Mouse (Mus musculus): ENCODE measurements around the gene P2rx6. TPM values are rescaled to one million over a fixed set of nuclear protein-coding genes. Genes with fewer than 3 reads are reported as not detected.
A peak's percentile ranks its signal among the peaks of the same experiment; 100 is the strongest.

P2rx6 gene
- polyA plus RNA-seq, 1 experiment from 2014 or later, result 3.3 TPM

GRCm38 (mm10) chr16:17557947-17558480, 3.7 kb upstream of the P2rx6 start:
- Histone ChIP-seq H3K4me2 (replicated peaks; ENCODE audit: low read depth, low read length) (peak overlapping the region; percentile 19), H3K4me1 (ENCODE audit: insufficient read depth, low read depth, low read length) (peaks cover 4% of the 10 kb centered on the region; the same call in 1 of the 2 replicates), H3K9ac (replicated peaks; ENCODE audit: low read depth) (no peak overlapping the region), H3K9me3 (ENCODE audit: low read length) (no peaks in the 10 kb centered on the region), H3K27me3 (replicated peaks; ENCODE audit: insufficient read depth, low read length) (0 out of 2 replicates have a peak, but pooled peaks cover 4% of the 10 kb centered on the region), H3K27ac (ENCODE audit: low read length) (no peak overlapping the region), H3K4me3 (ENCODE audit: low read depth, low read length) (no peak overlapping the region), H3K36me3 (ENCODE audit: insufficient read depth, low read length) (no peaks in the 10 kb centered on the region)
- ATAC-seq (no peak), DNase-seq (ENCODE audit: low spot score) (peak; percentile 79)
- TF ChIP-seq CTCF (IDR thresholded peaks at IDR 0.05), result peak; percentile 99
- TF ChIP-seq EP300 (IDR thresholded peaks at IDR 0.05), result no peak
- WGBS, result 4% methylated on average over 5 of the region's 5 CpGs

- Histone ChIP-seq H3K4me3 (ENCODE audit: low read depth, low read length) (no peak overlapping the region), H3K4me1 (ENCODE audit: insufficient read depth, low read depth, low read length) (peaks cover 4% of the 10 kb centered on the region; the same call in 1 of the 2 replicates), H3K9me3 (ENCODE audit: low read length) (no peaks in the 10 kb centered on the region), H3K4me2 (replicated peaks; ENCODE audit: low read depth, low read length) (peak overlapping the region; percentile 19; the same call in 1 of the 2 replicates), H3K36me3 (ENCODE audit: insufficient read depth, low read length) (no peaks in the 10 kb centered on the region), H3K27ac (ENCODE audit: low read length) (no peak overlapping the region), H3K9ac (replicated peaks; ENCODE audit: low read depth) (no peak overlapping the region), H3K27me3 (replicated peaks; ENCODE audit: insufficient read depth, low read length) (0 out of 2 replicates have a peak, but pooled peaks cover 4% of the 10 kb centered on the region)
- 0% methylated on average over 5 of the region's 5 CpGs for WGBS
- no peak for ATAC-seq
- peak; percentile 47 for DNase-seq (ENCODE audit: low spot score)
- TF ChIP-seq EP300 (IDR thresholded peaks at IDR 0.05) (no peak), CTCF (IDR thresholded peaks at IDR 0.05) (no peak)
Measured at GRCm38 (mm10) chr16:17558811-17559210, 2.9 kb upstream of the P2rx6 start.

- Histone ChIP-seq H3K27me3 (replicated peaks; ENCODE audit: insufficient read depth, low read length) (0 out of 2 replicates have a peak, but pooled peaks cover 4% of the 10 kb centered on the region), H3K4me3 (ENCODE audit: low read depth, low read length) (no peak overlapping the region), H3K36me3 (ENCODE audit: insufficient read depth, low read length) (no peaks in the 10 kb centered on the region), H3K4me1 (ENCODE audit: insufficient read depth, low read depth, low read length) (peaks cover 4% of the 10 kb centered on the region; the same call in 1 of the 2 replicates), H3K9me3 (ENCODE audit: low read length) (no peaks in the 10 kb centered on the region), H3K27ac (ENCODE audit: low read length) (no peak overlapping the region), H3K9ac (replicated peaks; ENCODE audit: low read depth) (no peak overlapping the region), H3K4me2 (replicated peaks; ENCODE audit: low read depth, low read length) (no peak overlapping the region; the same call in 1 of the 2 replicates)
- 68% methylated on average over 9 of the region's 9 CpGs for WGBS
- ATAC-seq (no peak), DNase-seq (ENCODE audit: low spot score) (no peak)
- TF ChIP-seq CTCF (IDR thresholded peaks at IDR 0.05), result no peak
- TF ChIP-seq EP300 (IDR thresholded peaks at IDR 0.05), result no peak
Measured at GRCm38 (mm10) chr16:17559396-17560027, 2.2 kb upstream of the P2rx6 start.

- H3K36me3 ChIP-seq (ENCODE audit: insufficient read depth, low read length), result no peaks in the 10 kb centered on the region
- H3K27me3 ChIP-seq (replicated peaks; ENCODE audit: insufficient read depth, low read length), result 0 out of 2 replicates have a peak, but pooled peaks cover 4% of the 10 kb centered on the region
- H3K9ac ChIP-seq (replicated peaks; ENCODE audit: low read depth), result peak within 1 kb of the TSS; percentile 29; the same call in 1 of the 2 replicates
- H3K9me3 ChIP-seq (ENCODE audit: low read length), result no peaks in the 10 kb centered on the region
- DNase-seq (ENCODE audit: low spot score) (peak; percentile 91), ATAC-seq (peak; percentile 94)
- peak within 1 kb of the TSS; percentile 11; the same call in 1 of the 2 replicates for H3K4me3 ChIP-seq (ENCODE audit: low read depth, low read length)
- H3K27ac ChIP-seq (ENCODE audit: low read length), result peak within 1 kb of the TSS; percentile 55
- H3K4me1 ChIP-seq (ENCODE audit: insufficient read depth, low read depth, low read length), result peaks cover 4% of the 10 kb centered on the region; the same call in 1 of the 2 replicates
- WGBS, result under 1% methylated on average over 22 of the region's 22 CpGs
- no peak for TF ChIP-seq CTCF (IDR thresholded peaks at IDR 0.05)
- no peak for TF ChIP-seq EP300 (IDR thresholded peaks at IDR 0.05)
- H3K4me2 ChIP-seq (replicated peaks; ENCODE audit: low read depth, low read length), result peak within 1 kb of the TSS; percentile 61
Measured at GRCm38 (mm10) chr16:17561128-17561750, 446 bp upstream of the P2rx6 start, which contains the start of gene Lrrc74b. Lrrc74b (minus strand) TSS chr16:17561247.

GRCm38 (mm10) chr16:17563580-17563979, 1.9 kb downstream of the P2rx6 start:
- WGBS, result 7% methylated on average over 1 of the region's 1 CpGs
- TF ChIP-seq EP300 (IDR thresholded peaks at IDR 0.05) (no peak), CTCF (IDR thresholded peaks at IDR 0.05) (no peak)
- H3K27ac ChIP-seq (ENCODE audit: low read length), result no peak overlapping the region

GRCm38 (mm10) chr16:17564221-17564620, 2.5 kb downstream of the P2rx6 start:
- no peak overlapping the region for H3K27ac ChIP-seq (ENCODE audit: low read length)
- ATAC-seq (no peak), DNase-seq (ENCODE audit: low spot score) (no peak)
- H3K27me3 ChIP-seq (replicated peaks; ENCODE audit: insufficient read depth, low read length), result 0 out of 2 replicates have a peak, but pooled peaks cover 4% of the 10 kb centered on the region
- H3K4me2 ChIP-seq (replicated peaks; ENCODE audit: low read depth, low read length), result no peak overlapping the region
- TF ChIP-seq CTCF (IDR thresholded peaks at IDR 0.05), result no peak
- no peak for TF ChIP-seq EP300 (IDR thresholded peaks at IDR 0.05)
- no peaks in the 10 kb centered on the region for H3K36me3 ChIP-seq (ENCODE audit: insufficient read depth, low read length)
- WGBS, result 45% methylated on average over 2 of the region's 2 CpGs
- H3K4me1 ChIP-seq (ENCODE audit: insufficient read depth, low read depth, low read length), result peaks cover 4% of the 10 kb centered on the region; the same call in 1 of the 2 replicates
- no peaks in the 10 kb centered on the region for H3K9me3 ChIP-seq (ENCODE audit: low read length)
- no peak overlapping the region for H3K4me3 ChIP-seq (ENCODE audit: low read depth, low read length)
- no peak overlapping the region for H3K9ac ChIP-seq (replicated peaks; ENCODE audit: low read depth)

More at GRCm38 (mm10) chr16:17563580-17563979, 1.9 kb downstream of the P2rx6 start:
- no peak overlapping the region for H3K4me2 ChIP-seq (replicated peaks; ENCODE audit: low read depth, low read length)
- H3K9ac ChIP-seq (replicated peaks; ENCODE audit: low read depth), result no peak overlapping the region
- DNase-seq (ENCODE audit: low spot score) (no peak), ATAC-seq (no peak)
- peaks cover 4% of the 10 kb centered on the region; the same call in 1 of the 2 replicates for H3K4me1 ChIP-seq (ENCODE audit: insufficient read depth, low read depth, low read length)
- H3K4me3 ChIP-seq (ENCODE audit: low read depth, low read length), result no peak overlapping the region
- 0 out of 2 replicates have a peak, but pooled peaks cover 4% of the 10 kb centered on the region for H3K27me3 ChIP-seq (replicated peaks; ENCODE audit: insufficient read depth, low read length)
- no peaks in the 10 kb centered on the region for H3K9me3 ChIP-seq (ENCODE audit: low read length)
- H3K36me3 ChIP-seq (ENCODE audit: insufficient read depth, low read length), result no peaks in the 10 kb centered on the region
